Mouse (Mus musculus): ENCODE results near the gene Tango6. TPM values are rescaled to one million over a fixed set of nuclear protein-coding genes. Genes with fewer than 3 reads are reported as not detected.

Tango6 gene
- polyA plus RNA-seq, 1 experiment from 2014 or later = 7.0 TPM

- no peak overlapping the region for H3K27ac ChIP-seq (ENCODE audit: low read depth, low read length)
- no peaks in the 10 kb centered on the region for H3K27me3 ChIP-seq (ENCODE audit: control insufficient read depth, insufficient read depth, low read length)
- H3K36me3 ChIP-seq (ENCODE audit: control insufficient read depth, insufficient read depth, low read length) = no peaks in the 10 kb centered on the region
- no peak overlapping the region for H3K4me2 ChIP-seq
- peaks cover 11% of the 10 kb centered on the region for H3K4me1 ChIP-seq (ENCODE audit: control insufficient read depth, insufficient read depth, low read length)
- 26% methylated on average over 4 of the region's 4 CpGs for WGBS
- ATAC-seq (ENCODE audit: low FRiP score) (no peak), DNase-seq (ENCODE audit: low spot score, missing footprints) (peak; percentile 86)
- H3K9me3 ChIP-seq (ENCODE audit: control insufficient read depth, low read length) = no peaks in the 10 kb centered on the region
- H3K4me3 ChIP-seq (ENCODE audit: low read depth, low read length) = no peak overlapping the region
- H3K9ac ChIP-seq (ENCODE audit: low read length) = 0 out of 2 replicates have a peak overlapping the region, but pooled peaks have one; percentile 9
Observed at GRCm38 (mm10) chr8:106761317-106761716, 78.4 kb downstream of the Tango6 start.

- ATAC-seq (ENCODE audit: low FRiP score) = 0 out of 2 replicates have a peak, but pooled peaks have one; percentile 50
- peak; percentile 85 for DNase-seq (ENCODE audit: low spot score, missing footprints)
Observed at GRCm38 (mm10) chr8:106761867-106762523, 79.1 kb downstream of the Tango6 start.

GRCm38 (mm10) chr8:106764529-106764928 lies 81.7 kb downstream of the Tango6 start:
- ATAC-seq (ENCODE audit: low FRiP score) = no peak
- H3K27ac ChIP-seq (ENCODE audit: low read depth, low read length) = no peak overlapping the region
- peak; percentile 23 for DNase-seq (ENCODE audit: low spot score, missing footprints)
- H3K4me2 ChIP-seq = no peak overlapping the region
- H3K9me3 ChIP-seq (ENCODE audit: control insufficient read depth, low read length) = no peaks in the 10 kb centered on the region
- peaks cover 11% of the 10 kb centered on the region for H3K4me1 ChIP-seq (ENCODE audit: control insufficient read depth, insufficient read depth, low read length)
- H3K9ac ChIP-seq (ENCODE audit: low read length) = no peak overlapping the region
- 86% methylated on average over 1 of the region's 1 CpGs for WGBS
- no peak overlapping the region for H3K4me3 ChIP-seq (ENCODE audit: low read depth, low read length)
- H3K36me3 ChIP-seq (ENCODE audit: control insufficient read depth, insufficient read depth, low read length) = no peaks in the 10 kb centered on the region
- no peaks in the 10 kb centered on the region for H3K27me3 ChIP-seq (ENCODE audit: control insufficient read depth, insufficient read depth, low read length)

More at GRCm38 (mm10) chr8:106761867-106762523, 79.1 kb downstream of the Tango6 start:
- Histone ChIP-seq H3K4me1 (ENCODE audit: control insufficient read depth, insufficient read depth, low read length) (peaks cover 11% of the 10 kb centered on the region), H3K9ac (ENCODE audit: low read length) (no peak overlapping the region), H3K36me3 (ENCODE audit: control insufficient read depth, insufficient read depth, low read length) (no peaks in the 10 kb centered on the region), H3K27ac (ENCODE audit: low read depth, low read length) (no peak overlapping the region), H3K4me2 (no peak overlapping the region), H3K27me3 (ENCODE audit: control insufficient read depth, insufficient read depth, low read length) (no peaks in the 10 kb centered on the region), H3K4me3 (ENCODE audit: low read depth, low read length) (no peak overlapping the region), H3K9me3 (ENCODE audit: control insufficient read depth, low read length) (no peaks in the 10 kb centered on the region)
- 27% methylated on average over 7 of the region's 7 CpGs for WGBS

GRCm38 (mm10) chr8:106765570-106765969 lies 82.7 kb downstream of the Tango6 start:
- WGBS = 96% methylated on average over 2 of the region's 2 CpGs
- H3K27me3 ChIP-seq (ENCODE audit: control insufficient read depth, insufficient read depth, low read length) = no peaks in the 10 kb centered on the region
- peaks cover 11% of the 10 kb centered on the region for H3K4me1 ChIP-seq (ENCODE audit: control insufficient read depth, insufficient read depth, low read length)
- H3K9me3 ChIP-seq (ENCODE audit: control insufficient read depth, low read length) = no peaks in the 10 kb centered on the region
- no peak overlapping the region for H3K4me3 ChIP-seq (ENCODE audit: low read depth, low read length)
- peak; percentile 14 for DNase-seq (ENCODE audit: low spot score, missing footprints)
- no peak overlapping the region for H3K9ac ChIP-seq (ENCODE audit: low read length)
- H3K36me3 ChIP-seq (ENCODE audit: control insufficient read depth, insufficient read depth, low read length) = no peaks in the 10 kb centered on the region
- H3K27ac ChIP-seq (ENCODE audit: low read depth, low read length) = no peak overlapping the region
- ATAC-seq (ENCODE audit: low FRiP score) = no peak
- no peak overlapping the region for H3K4me2 ChIP-seq

- no peaks in the 10 kb centered on the region for H3K36me3 ChIP-seq (ENCODE audit: control insufficient read depth, insufficient read depth, low read length)
- no peaks in the 10 kb centered on the region for H3K27me3 ChIP-seq (ENCODE audit: control insufficient read depth, insufficient read depth, low read length)
- WGBS = 91% methylated on average over 5 of the region's 5 CpGs
- H3K4me2 ChIP-seq = no peak overlapping the region
- peak; percentile 51 for DNase-seq (ENCODE audit: low spot score, missing footprints)
- no peak overlapping the region for H3K4me3 ChIP-seq (ENCODE audit: low read depth, low read length)
- H3K4me1 ChIP-seq (ENCODE audit: control insufficient read depth, insufficient read depth, low read length) = peaks cover 5% of the 10 kb centered on the region; the same call in 1 of the 2 replicates
- no peak overlapping the region for H3K9ac ChIP-seq (ENCODE audit: low read length)
- no peak overlapping the region for H3K27ac ChIP-seq (ENCODE audit: low read depth, low read length)
- ATAC-seq (ENCODE audit: low FRiP score) = no peak
- H3K9me3 ChIP-seq (ENCODE audit: control insufficient read depth, low read length) = no peaks in the 10 kb centered on the region
Observed at GRCm38 (mm10) chr8:106766736-106767135, 83.9 kb downstream of the Tango6 start.

GRCm38 (mm10) chr8:106769147-106769805 lies 86.4 kb downstream of the Tango6 start:
- Histone ChIP-seq H3K9ac (ENCODE audit: low read length) (no peak overlapping the region), H3K9me3 (ENCODE audit: control insufficient read depth, low read length) (no peaks in the 10 kb centered on the region), H3K4me1 (ENCODE audit: control insufficient read depth, insufficient read depth, low read length) (no peaks in the 10 kb centered on the region), H3K4me2 (no peak overlapping the region), H3K27me3 (ENCODE audit: control insufficient read depth, insufficient read depth, low read length) (no peaks in the 10 kb centered on the region), H3K4me3 (ENCODE audit: low read depth, low read length) (no peak overlapping the region), H3K36me3 (ENCODE audit: control insufficient read depth, insufficient read depth, low read length) (no peaks in the 10 kb centered on the region), H3K27ac (ENCODE audit: low read depth, low read length) (no peak overlapping the region)
- ATAC-seq (ENCODE audit: low FRiP score) (no peak), DNase-seq (ENCODE audit: low spot score, missing footprints) (peak; percentile 49)
- 83% methylated on average over 13 of the region's 13 CpGs for WGBS

- WGBS = 94% methylated on average over 9 of the region's 9 CpGs
- Histone ChIP-seq H3K36me3 (ENCODE audit: control insufficient read depth, insufficient read depth, low read length) (no peaks in the 10 kb centered on the region), H3K4me1 (ENCODE audit: control insufficient read depth, insufficient read depth, low read length) (no peaks in the 10 kb centered on the region), H3K4me3 (ENCODE audit: low read depth, low read length) (no peak overlapping the region), H3K4me2 (no peak overlapping the region), H3K9me3 (ENCODE audit: control insufficient read depth, low read length) (no peaks in the 10 kb centered on the region), H3K27ac (ENCODE audit: low read depth, low read length) (no peak overlapping the region), H3K9ac (ENCODE audit: low read length) (no peak overlapping the region), H3K27me3 (ENCODE audit: control insufficient read depth, insufficient read depth, low read length) (no peaks in the 10 kb centered on the region)
- ATAC-seq (ENCODE audit: low FRiP score) (no peak), DNase-seq (ENCODE audit: low spot score, missing footprints) (peak; percentile 31)
Observed at GRCm38 (mm10) chr8:106770596-106771179, 87.8 kb downstream of the Tango6 start.

GRCm38 (mm10) chr8:106772094-106772493 lies 89.2 kb downstream of the Tango6 start:
- no peak overlapping the region for H3K9ac ChIP-seq (ENCODE audit: low read length)
- H3K9me3 ChIP-seq (ENCODE audit: control insufficient read depth, low read length) = no peaks in the 10 kb centered on the region
- H3K4me3 ChIP-seq (ENCODE audit: low read depth, low read length) = no peak overlapping the region
- H3K4me2 ChIP-seq = no peak overlapping the region
- no peaks in the 10 kb centered on the region for H3K4me1 ChIP-seq (ENCODE audit: control insufficient read depth, insufficient read depth, low read length)
- ATAC-seq (ENCODE audit: low FRiP score) (no peak), DNase-seq (ENCODE audit: low spot score, missing footprints) (no peak)
- no peaks in the 10 kb centered on the region for H3K36me3 ChIP-seq (ENCODE audit: control insufficient read depth, insufficient read depth, low read length)
- WGBS = 93% methylated on average over 6 of the region's 6 CpGs
- H3K27me3 ChIP-seq (ENCODE audit: control insufficient read depth, insufficient read depth, low read length) = no peaks in the 10 kb centered on the region
- H3K27ac ChIP-seq (ENCODE audit: low read depth, low read length) = no peak overlapping the region

- no peaks in the 10 kb centered on the region for H3K36me3 ChIP-seq (ENCODE audit: control insufficient read depth, insufficient read depth, low read length)
- no peak for ATAC-seq (ENCODE audit: low FRiP score)
- no peak overlapping the region for H3K27ac ChIP-seq (ENCODE audit: low read depth, low read length)
- H3K4me2 ChIP-seq = no peak overlapping the region
- DNase-seq (ENCODE audit: low spot score, missing footprints) = peak; percentile 45
- WGBS = 94% methylated on average over 3 of the region's 3 CpGs
- no peaks in the 10 kb centered on the region for H3K4me1 ChIP-seq (ENCODE audit: control insufficient read depth, insufficient read depth, low read length)
- no peaks in the 10 kb centered on the region for H3K9me3 ChIP-seq (ENCODE audit: control insufficient read depth, low read length)
- H3K4me3 ChIP-seq (ENCODE audit: low read depth, low read length) = no peak overlapping the region
- H3K9ac ChIP-seq (ENCODE audit: low read length) = no peak overlapping the region
- H3K27me3 ChIP-seq (ENCODE audit: control insufficient read depth, insufficient read depth, low read length) = no peaks in the 10 kb centered on the region
Observed at GRCm38 (mm10) chr8:106772501-106772900, 89.6 kb downstream of the Tango6 start.
